Mouse (Mus musculus): Measurements from ENCODE around the gene Cog3.
"Not testable (repeated sequence)": the region's sequence is repeated elsewhere in the genome, so short reads cannot be mapped to it uniquely, and the experiment has no call there.

The Cog3 gene

DNA sequence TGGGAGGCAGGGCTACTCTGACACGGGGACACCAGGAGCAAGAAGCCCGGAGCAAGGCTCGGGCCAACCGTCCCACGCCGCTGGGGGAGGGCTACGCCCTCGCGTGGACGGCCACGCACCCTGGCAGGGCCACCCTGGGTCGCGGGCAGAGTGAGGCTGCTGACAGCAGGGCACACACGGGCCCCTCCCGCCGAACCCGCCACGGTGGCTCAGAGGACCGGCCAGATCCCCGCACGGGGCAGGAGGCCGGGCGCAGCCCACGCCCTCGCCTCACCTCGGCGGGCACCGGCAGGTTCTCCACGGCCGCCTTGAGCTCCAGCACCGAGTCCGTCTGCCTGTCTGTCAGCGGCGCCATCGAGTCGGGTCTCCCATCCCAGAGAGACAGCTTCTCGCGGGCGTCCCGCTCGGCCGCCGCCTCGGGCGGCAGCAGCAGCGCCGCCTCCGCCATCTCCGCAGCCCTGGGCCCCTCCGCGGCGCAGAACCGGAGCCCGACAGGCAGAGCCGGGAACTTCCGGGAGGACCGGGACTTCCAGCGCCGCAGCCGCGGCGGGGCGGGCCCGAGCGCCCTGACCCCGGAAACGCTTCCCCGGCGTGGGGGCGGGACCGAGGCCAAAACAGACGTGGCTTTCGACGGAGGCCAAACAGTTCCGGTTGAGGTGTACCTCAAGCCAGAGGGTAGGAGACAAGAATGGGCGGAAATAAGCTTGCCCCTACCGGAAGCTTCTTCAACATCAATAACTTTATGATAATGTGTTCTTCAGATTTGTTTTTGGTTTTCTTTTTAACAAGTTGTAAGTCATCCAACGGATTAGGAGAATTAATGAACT, at the start of gene Cog3:
TSS of gene Cog3 (minus strand) at position 527 of the 827 bp plus-strand sequence.
- peak; percentile 96 to 97 for DNase-seq (ENCODE audit: low spot score in 2 of 2)

DNA sequence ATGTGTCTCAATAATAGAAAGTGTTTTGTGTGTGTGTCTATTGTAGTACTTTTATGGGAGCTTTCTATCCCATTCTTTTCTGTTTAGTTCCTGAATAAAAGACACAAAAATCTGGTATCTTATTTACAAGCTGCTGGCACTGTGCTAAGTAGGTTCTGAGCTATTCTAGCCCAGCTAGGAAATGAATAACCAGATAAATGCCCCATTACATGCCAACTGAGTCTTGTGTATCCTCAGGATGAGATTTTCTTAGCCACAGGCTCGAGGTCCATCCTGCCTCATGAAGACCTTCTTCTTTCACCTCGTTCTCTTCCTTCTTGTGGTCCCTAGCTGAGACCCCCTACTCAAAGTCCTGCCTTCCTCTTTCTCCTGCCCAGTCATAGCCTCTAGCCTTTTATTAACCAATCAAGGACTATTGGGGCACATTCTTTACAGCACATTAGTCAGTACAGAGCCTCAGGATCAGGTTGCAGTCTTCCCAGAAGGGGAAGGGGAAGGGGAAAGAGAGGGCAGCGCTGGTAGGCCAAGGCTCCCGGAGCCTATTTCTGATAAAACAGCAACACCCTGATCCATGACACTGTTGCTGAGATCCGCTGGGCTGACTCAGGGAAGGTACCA, 43.6 kb upstream of the Cog3 start:
- DNase-seq (ENCODE audit: low spot score in 2 of 2), result no peak

DNA sequence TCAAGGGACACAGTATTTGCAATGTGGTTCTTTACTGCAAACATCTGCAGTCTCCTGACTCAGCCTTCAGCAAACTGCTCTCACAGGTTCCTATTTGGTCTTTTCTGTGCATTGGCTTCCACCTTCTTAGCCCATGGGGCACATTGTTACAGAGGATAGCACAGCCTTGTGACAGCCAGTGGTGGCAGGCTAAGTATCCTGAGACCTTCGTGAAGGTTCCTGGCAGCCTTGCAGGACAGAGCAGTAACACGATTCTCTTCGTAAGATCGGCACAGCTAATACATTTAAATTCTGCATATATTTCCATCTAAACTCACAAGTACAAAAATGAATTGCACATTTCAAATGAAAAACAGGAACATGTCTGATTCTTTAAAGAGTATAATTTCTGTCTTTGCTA, 41.6 kb upstream of the Cog3 start:
- no peak for DNase-seq (ENCODE audit: low spot score in 2 of 2)

DNA sequence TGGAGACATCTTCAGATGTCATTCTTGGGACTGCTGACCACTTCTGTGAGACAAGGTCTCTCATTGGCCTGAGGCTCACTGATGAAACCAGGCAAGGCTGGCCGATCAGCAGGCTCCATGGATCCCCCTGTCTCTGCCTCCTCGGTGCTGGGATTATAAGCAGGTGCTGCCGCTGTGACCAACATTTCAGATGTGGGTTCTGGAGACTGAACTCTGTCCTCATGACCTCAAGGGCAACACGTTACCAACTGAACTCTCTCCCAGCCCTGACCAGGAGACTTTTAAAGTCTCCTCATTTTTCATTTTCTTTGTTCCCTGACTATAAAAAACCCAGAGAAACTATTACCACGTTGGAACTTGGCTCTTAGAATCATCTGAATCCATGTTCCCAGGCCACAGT, 40.4 kb upstream of the Cog3 start:
- no peak for DNase-seq (ENCODE audit: low spot score in 2 of 2)

DNA sequence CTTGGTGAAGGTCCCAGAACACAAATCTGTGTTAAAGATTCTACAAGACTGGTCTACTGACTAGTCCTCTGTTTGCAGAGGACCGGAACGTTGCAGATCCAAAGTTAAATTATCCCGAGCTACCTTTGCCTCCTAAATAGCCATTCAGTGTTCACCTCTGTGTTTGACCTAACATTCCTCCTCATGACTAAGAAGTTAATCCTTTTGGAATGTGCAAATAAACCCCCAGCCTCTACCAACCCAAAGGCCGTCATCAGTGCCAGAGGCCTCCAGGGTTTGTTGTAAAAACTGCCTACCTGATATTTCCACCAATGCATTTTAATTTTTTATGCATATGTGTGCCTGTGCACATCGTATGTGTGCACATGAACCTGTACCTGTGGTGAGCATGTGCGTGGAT, 40.0 kb upstream of the Cog3 start:
- DNase-seq (ENCODE audit: low spot score in 2 of 2), result no peak

DNA sequence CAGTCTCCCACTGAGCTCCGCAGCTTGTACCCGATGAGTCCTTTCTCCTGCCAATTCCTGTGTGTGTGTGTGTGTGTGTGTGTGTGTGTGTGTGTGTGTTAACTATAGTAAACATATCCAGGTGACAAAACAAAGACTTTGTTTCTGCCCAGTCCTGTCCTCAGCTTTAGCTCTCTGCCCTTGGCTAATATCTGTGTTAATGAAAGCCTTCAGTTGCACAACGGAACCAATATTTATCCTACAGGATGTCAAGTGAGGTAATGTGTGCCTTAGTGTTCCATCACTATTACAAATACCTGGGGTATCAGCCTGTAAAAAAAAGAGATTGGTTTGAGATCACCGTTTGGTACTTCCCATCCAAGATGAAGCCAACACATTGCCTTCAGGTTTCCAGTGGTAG, 38.8 kb upstream of the Cog3 start:
- no peak for DNase-seq (ENCODE audit: low spot score in 2 of 2)

DNA sequence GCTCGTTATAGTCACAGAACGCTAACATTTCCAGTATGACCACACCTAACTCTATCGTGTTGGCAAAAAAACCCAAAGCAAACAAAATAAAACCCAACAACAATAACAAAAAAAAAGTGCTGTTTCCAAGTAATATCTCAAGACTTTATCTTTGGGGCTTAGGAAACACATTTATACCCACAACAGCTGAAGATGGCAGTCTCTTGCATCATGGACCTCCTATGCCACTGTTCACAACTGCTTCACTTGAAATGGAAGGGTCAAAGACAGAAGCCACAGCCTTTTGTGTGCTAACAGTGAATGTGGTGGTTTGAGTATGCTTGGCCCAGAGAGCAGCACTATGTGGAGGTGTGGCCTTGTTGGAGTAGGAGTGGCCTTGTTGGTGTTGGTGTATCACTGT, 37.1 kb upstream of the Cog3 start:
- DNase-seq (ENCODE audit: low spot score in 2 of 2), result no peak

DNA sequence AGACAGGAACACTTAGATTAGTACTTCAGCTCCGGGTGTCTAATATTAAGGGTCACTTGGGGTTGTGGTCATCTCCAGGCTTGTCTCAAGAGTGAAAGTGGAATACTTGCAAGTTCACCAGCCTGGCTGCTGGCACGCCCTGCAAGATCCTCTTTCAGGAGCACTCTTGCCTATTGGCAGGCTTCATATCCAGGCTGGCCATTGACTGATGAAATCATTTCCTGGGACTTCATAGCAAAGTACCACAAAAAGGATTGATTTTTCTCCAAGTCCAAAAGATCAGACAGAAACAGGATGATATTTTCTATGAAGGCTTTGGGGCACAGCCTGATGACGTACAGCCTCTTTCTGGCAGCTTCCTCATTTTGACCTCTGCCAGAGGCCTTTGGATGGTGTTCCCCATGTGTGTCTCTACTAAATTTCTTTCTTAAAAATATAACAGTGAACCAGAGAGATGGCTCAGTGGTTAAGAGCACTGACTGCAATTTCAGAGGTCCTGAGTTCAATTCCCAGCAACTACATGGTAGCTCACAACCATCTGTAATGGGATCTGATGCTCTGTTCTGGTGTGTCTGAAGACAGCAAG, 36.2 kb upstream of the Cog3 start:
- DNase-seq (ENCODE audit: low spot score in 2 of 2), result peak; percentile 24 to 39

DNA sequence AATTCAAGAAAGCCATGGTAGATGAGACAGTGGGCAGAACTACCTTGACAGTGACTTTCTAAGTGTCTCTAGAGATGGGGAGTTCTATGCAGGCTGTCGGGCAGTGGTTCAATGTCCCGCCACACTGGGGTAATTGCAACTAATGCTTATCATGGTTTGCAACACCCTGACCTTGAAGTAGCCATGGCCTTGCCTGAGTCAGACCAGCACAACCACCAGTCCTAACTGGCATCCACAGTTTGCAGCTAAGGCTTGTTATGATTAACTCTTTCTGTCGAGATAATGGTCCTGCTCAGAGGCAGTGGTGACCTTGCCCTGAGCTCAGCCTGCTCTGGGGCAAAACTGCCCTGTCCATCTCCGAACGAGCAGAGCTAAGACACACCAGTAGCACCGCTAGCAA, 35.0 kb upstream of the Cog3 start:
- DNase-seq (ENCODE audit: low spot score in 2 of 2), result no peak

DNA sequence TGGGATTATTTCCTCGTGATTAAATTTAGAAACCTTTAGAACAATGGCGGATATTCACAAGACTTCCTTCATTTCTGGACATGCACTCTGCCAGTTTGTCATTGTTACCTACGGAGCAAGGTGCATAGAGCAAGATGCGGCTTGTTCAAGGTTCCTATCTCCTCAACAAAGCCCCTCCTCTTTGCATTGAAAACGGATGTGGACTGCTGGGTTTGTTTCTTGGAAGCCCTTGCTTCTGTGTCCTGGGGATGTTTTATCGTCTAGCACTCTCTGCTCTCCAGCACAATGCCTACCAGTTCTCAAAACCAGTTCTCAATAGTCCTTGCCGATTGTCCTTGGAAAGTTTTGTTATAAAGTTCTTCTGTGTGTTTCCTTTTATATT, 33.5 kb upstream of the Cog3 start:
- DNase-seq (ENCODE audit: low spot score in 2 of 2), result no peak

DNA sequence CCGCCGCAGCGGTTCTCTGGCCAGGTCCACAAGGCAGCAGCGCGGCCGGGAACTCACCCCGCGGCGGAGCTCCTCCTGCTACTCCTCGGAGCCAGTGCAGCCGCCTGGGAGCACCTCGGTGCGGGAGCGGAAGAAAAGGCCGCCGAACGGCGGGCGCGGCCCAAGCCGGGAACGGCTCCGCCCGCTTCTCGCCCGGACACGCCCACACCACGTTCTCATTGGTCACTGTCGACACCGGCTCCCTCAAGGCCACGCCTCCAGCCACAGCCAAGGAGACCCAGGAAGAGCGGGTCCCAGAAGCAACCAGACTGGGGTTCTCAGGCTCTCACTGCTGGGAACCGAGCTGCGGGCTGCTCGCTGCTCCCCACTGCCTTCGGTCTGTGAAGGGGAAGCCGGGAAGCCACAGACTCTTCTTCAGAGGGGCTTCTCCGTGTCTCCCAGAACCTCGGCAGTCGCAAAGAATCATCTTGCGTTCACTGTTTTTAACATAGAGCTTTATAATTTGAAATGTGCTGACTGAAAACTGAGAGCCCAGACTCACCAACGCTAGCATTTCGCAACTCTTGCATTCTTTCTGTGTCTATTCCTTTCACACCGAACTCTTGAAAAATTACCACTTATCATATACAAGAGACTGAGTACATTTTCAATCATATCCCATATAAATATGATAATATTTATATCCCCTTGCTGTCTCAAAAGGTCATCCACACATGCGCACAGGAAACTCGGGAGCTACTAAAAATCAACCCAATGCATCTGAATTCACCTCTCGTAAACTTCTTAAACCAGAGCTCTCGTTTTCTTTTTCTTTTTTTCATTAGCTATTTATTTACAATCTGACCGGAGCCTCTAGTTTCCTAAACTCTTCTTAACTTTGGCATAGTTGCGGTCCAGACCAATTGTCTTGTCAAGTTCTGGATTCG, 32.8 kb upstream of the Cog3 start, which contains the start of gene Slc25a30:
TSS of gene Slc25a30 (minus strand) at position 170 of the 926 bp plus-strand sequence.
- peak; percentile 97 to 98 for DNase-seq (ENCODE audit: low spot score in 2 of 2)

DNA sequence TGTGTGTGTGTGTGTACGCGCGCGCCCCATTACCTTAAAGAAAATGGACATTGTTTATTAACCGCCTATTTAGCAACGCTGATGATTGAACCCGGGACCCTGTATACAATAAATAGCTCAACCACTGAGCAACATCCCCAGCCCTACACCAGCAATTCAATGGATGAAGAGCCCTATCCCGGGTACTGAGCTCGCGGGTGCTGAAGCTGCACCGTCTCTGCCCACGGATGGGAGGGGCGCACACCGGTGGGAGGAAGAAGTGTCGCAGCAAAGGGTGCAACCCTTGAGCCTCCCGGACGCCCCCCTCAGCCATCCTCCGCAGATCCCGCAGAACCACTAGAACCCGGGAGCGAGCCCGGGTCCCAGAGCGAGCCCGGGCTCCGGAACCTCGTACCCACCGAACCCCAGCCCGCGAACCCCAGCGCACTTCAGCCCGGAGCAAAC, 32.1 kb upstream of the Cog3 start:
- DNase-seq (ENCODE audit: low spot score in 2 of 2), result no peak

DNA sequence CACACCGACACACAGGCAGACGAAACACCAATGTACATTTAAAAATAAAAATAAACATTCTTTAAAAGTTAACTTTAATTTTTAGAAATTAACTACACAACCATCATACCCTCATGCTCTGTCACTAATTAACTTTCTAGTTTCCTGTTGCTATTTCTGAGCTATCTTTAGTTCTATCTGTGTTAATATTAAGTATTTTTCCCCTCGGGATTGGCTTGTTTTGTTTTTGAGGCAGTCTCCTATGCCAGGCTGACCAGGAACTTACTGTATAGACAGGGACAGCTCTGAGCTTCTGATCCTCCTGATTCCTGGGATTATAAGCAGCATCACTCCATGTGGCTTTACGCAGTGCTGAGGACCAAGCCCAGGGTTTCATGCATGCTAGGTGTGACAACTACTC, 25.6 kb upstream of the Cog3 start:
- no peak for DNase-seq (ENCODE audit: low spot score in 2 of 2)

DNA sequence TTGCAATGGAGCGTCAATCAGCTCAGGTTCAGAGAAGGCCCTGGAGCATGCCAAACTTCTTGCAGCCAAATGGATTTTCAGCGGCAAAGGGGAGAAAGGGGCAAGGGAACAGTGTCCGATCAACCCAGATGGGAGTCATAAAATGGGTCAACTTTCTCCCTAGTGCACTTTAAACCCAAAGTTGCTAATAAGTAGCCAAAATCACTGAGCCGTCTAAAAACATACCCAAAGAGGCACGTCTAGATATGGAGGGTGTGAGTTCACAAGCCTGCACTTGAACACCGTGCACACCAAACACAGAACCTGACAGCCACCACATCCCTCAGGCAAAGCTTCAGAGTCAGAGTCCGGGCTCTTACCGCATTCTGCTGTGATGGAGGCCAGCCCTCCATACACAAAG, 22.3 kb upstream of the Cog3 start:
- no peak for DNase-seq (ENCODE audit: low spot score in 2 of 2)

DNA sequence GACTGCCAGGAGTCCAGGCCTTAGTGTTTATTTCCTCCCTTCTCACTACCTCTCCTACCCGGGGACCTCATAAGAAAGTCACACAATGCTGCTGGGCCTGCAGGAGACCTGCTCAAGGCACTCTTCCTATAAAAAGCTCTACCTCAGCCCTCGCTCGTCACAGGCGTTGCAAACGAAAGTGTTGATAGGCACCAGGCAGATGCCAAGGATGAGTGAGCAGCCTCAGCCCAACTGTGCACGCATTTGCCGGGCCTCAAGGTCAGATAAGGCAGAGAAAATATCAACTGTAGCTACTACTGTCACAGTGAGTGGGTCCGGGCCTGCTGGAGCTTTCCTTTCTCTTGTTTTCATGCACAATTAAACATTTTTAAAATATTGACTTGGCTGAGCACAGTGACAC, 19.1 kb upstream of the Cog3 start:
- peak; percentile 18 to 45 for DNase-seq (ENCODE audit: low spot score in 2 of 2)

DNA sequence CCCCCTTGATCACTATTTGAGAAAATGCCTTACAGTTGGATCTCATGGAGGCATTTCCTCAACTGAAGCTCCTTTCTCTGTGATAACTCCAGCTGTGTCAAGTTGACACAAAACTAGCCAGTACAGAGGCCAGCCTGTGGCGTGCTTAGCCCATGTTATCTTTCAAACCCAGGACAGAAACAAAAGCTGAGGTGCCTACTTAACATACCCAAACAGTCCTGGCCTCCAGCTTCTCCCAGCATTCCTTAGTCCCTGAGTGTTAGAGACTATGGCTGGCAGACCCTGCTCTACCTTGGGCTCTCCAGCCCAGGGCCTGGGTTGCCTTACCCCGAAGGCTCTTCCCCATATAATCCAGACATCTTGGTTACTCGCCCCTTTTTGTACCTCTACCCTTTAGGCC, 18.1 kb upstream of the Cog3 start:
- DNase-seq (ENCODE audit: low spot score in 2 of 2), result not testable (repeated sequence)

DNA sequence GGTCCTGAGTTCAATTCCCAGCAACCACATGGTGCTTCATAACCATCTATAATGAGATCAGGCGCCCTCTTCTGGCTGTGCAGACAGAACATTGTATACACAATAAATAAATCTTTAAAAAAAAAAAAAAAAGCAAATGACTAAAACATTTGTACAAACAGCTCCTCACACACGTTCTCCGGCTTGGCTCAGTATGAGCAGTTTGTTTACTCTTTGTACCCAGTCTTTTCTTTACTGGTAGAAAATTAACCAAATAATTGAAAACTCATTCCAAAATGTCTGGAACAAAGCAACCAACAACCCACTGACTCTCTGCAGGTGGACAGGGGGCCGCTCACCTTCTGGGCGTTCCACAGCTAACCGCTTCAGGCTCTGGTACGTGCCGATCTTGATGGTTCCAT, 16.8 kb upstream of the Cog3 start:
- no peak for DNase-seq (ENCODE audit: low spot score in 2 of 2)

DNA sequence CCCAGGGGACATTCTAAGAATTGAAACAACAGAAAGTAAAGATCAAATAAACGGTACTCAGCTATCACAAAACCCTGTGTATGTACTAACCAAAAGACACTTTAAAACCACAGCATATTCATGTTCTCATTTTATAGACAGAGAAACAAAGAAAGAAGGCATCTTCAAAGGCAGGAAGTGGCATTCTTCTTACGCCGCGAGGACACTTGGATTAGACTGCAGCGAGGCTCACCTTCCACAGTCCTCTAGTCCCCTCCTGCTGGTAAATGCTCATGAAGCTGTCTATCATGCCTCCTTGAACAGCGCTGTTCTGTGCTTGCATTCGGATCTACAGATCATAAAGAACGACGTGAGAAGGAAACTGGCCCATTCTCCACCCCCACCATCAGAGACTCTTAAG, 15.0 kb upstream of the Cog3 start:
- DNase-seq (ENCODE audit: low spot score in 2 of 2), result no peak

DNA sequence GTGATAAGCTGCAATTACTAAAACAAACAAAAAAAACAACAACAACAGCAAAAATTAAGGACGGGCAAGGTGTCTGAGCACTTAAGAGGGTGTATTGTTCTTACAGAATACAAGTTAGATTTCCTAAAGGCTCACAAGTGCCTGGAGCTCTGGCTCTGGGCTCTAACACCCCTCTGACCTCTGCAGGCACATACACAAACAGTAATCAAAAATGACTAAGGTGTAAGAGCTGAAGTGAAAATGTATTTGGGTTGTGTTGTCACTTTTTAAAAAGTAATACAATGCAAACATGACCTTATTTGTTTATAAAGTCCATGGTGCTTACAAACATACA, 13.9 kb upstream of the Cog3 start:
- no peak for DNase-seq (ENCODE audit: low spot score in 2 of 2)

DNA sequence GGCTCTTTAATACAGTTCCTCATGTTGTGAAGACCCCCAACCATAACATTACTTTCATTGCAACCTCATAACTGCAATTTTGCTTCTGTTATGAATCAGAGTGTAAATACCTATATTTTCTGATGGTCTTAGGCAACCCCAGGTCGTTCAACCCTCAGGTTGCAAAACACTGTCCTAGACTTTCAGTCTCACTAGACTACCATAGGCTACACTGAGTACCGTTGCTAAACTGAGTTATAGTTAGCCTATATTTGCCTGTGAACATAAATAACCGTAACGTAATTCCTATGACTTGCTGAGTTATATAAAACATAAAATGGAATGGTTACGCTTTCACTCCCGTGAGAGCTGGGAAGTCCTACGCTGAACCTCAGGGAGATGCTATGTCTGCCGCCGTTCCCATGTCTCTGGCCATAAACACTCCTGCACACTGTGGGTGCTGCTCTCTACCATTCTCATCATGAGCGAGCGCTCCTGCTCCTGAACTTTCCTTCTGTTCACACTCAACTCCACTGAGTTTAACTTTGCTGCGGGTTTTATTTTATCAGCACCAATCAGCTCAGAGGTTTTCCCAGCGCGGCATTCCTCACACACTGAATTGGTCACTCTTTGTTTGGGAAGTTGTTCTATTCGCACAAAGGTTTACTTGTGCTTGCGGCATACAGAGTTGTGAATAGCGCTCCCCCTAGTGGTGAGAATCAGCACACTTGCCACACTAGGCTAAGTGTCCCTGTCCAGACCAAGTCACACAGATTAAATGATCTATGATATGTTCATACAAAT, 13.4 kb upstream of the Cog3 start:
- peak in 1 of 2 experiments; percentile 58 for DNase-seq (ENCODE audit: low spot score in 2 of 2)

Data from heart, adult 9 months (tissue).